Mouse (Mus musculus) bone marrow macrophage, adult 2 months (primary cell): ENCODE measurements around the gene Casc3.

Experiments
- CTCF ChIP-seq: IDR thresholded peaks from 2 replicates; pipeline ENCODE4 v1.5.1; 2012; ENCODE audit warnings: low read depth, mild to moderate bottlenecking, low read length, moderate library complexity
- POLR2A ChIP-seq: IDR thresholded peaks from 2 replicates; pipeline ENCODE4 v1.6.1; 2012; ENCODE audit warnings: mild to moderate bottlenecking, low read depth, low read length, borderline replicate concordance

- TF ChIP-seq CTCF (no peak), POLR2A (no peak)
Measured at GRCm38 (mm10) chr11:98854659-98855058, 50.0 kb downstream of the Casc3 start.
